Mouse (Mus musculus) lung, adult 2 months (tissue): ENCODE results near the gene S100a10.

ENCODE experiments used
- CTCF ChIP-seq: fragments of 200-500 bp; IDR thresholded peaks from 2 replicates; pipeline ENCODE4 v1.5.1; 2011; ENCODE audit warnings: mild to moderate bottlenecking, low read length, control low read depth; ENCODE audit not compliant: insufficient read depth
- POLR2A ChIP-seq: fragments of 200-500 bp; IDR thresholded peaks from 2 replicates; pipeline ENCODE4 v1.6.1; 2011; ENCODE audit warnings: low read depth, mild to moderate bottlenecking, control low read depth, low read length, borderline replicate concordance; ENCODE audit errors: extremely low read depth

- no peak for TF ChIP-seq POLR2A
- TF ChIP-seq CTCF, result no peak
These were observed 6.9 kb upstream of the S100a10 start for GRCm38 (mm10) chr3:93547749-93548540.
